Mouse (Mus musculus) kidney, postnatal 10 days (tissue): ENCODE results near the gene Xrcc6.

Experiments
- DNase-seq: peaks from one replicate; pipeline ENCODE4 v3.0.0; 2021; ENCODE audit warnings: mixed read lengths

Gene Xrcc6

GRCm38 (mm10) chr15:82086131-82086530 lies 98.5 kb downstream of the Xrcc6 start:
- no peak for DNase-seq

GRCm38 (mm10) chr15:82087266-82087665 lies 99.6 kb downstream of the Xrcc6 start:
- no peak for DNase-seq
